Mouse (Mus musculus) common myeloid progenitor, adult 5-6 weeks (primary cell): ENCODE data around the gene Psg23. TPM values are rescaled to one million over a fixed set of nuclear protein-coding genes. Genes with fewer than 3 reads are reported as not detected.
"Not testable (repeated sequence)": the region's sequence is repeated elsewhere in the genome, so short reads cannot be mapped to it uniquely, and the experiment has no call there.

ENCODE experiments used
- ATAC-seq: replicated peaks from 2 replicates; pipeline ENCODE4 v1.8.0; 2016; ENCODE audit warnings: low read depth, mild to moderate bottlenecking, moderate TSS enrichment, inconsistent platforms; ENCODE audit not compliant: poor library complexity, severe bottlenecking
- total RNA-seq: library from RNA; stranded (forward); fragments of 200-1000, 187-1606 nt; gene quantifications from 2 replicates; pipeline ENCODE4 v1.2.3, GENCODE M21; 2017

Psg23 gene
- not detected in 2 replicates for total RNA-seq

- not testable (repeated sequence) for ATAC-seq
These were observed at the start of gene Psg23 for GRCm38 (mm10) chr7:18616401-18616800. Gene Psg23, minus strand, starts transcription at chr7:18616501.

- ATAC-seq: not testable (repeated sequence)
These were observed 40.3 kb upstream of the Psg23 start, which contains the start of gene Psg21 for GRCm38 (mm10) chr7:18656625-18657024. Gene Psg21, minus strand, starts transcription at chr7:18656725.

- ATAC-seq: not testable (repeated sequence)
These were observed 10.6 kb upstream of the Psg23 start for GRCm38 (mm10) chr7:18626921-18627320.

DNA sequence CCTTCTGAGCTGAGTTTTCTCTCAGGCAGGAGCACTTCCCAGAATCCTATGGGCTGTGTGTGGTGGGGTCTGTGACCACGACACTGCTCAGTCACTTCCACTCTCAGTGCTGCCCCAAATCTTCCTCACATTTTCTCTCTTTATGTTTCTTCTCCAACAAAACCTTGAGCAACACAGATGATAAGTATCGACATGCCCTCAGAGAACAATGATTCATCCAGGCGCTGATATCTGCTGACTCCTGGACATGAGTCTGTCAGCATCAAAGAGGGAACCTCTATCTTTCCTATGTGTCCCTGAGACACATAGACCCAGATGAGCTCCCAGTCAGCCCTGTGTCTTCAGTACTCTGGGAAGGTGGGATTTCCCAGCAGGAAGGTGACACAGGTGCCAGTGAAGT lies 49.1 kb downstream of the Psg23 start, which contains the start of gene Psg27:
Gene Psg27, minus strand, starts transcription at position 101 of the 400 bp plus-strand sequence.
- ATAC-seq: no peak

DNA sequence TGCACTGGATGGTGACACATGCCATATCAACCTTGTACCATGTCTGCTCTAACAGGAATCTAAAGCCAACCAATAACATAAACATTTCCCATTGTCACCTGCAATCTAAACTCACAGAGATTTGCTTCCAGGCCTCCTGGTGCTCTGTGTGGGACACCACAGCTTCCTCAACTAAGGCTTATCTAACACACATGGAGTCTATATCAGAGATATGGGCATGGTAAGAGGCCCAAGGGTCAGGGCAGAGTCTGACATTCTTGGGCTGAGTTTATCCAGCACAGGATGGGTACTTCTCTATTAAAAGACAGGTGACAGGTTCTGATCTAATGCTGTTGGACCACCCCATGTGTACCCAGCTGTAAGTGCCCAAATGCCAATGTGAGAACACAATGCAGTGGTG lies 56.5 kb downstream of the Psg23 start:
- ATAC-seq: no peak

Other genes starting within 250 kb of the Psg23 start
- not detected in 2 replicates for gene Psg28, start 184.5 kb downstream of the Psg23 start, total RNA-seq
- gene Psg26, start 132.3 kb downstream of the Psg23 start, total RNA-seq: not detected in 2 replicates
- not detected in 2 replicates for gene Psg25, start 84.2 kb downstream of the Psg23 start, total RNA-seq
- not detected in 2 replicates for gene Psg27, start 49.2 kb downstream of the Psg23 start, total RNA-seq
- gene Psg21, start 40.2 kb upstream of the Psg23 start, total RNA-seq: not detected in 2 replicates
- gene Psg20, start 69.7 kb upstream of the Psg23 start, total RNA-seq: not detected in 2 replicates
- not detected in 2 replicates for gene Psg22, start 101.6 kb upstream of the Psg23 start, total RNA-seq
- gene Psg19, start 182.0 kb upstream of the Psg23 start, total RNA-seq: not detected in 2 replicates
- not detected in 2 replicates for gene Psg17, start 205.1 kb upstream of the Psg23 start, total RNA-seq
- gene Mill2, start 223.5 kb upstream of the Psg23 start, total RNA-seq: 0.37 and 0.49 TPM in 2 replicates